8 mouse cellular contexts compared by ENCODE assay signal in genomic region chr11:106193371-106194154, GRCm38 (mm10). TPM values are rescaled to one million over a fixed set of nuclear protein-coding genes. Genes with fewer than 3 reads are reported as not detected.
DNase-seq lines count a peak whose midpoint lies in the region; ATAC-seq and TF ChIP-seq lines count a peak whose summit lies in the region.

No protein-coding gene starts in this region.

- H3K27ac ChIP-seq in bone marrow macrophage, adult 2 months (ENCODE audit: insufficient read depth, low read depth, low read length) = peak overlapping the region; percentile 78
- peak overlapping the region; percentile 66 for H3K27ac ChIP-seq in embryonic fibroblast, embryonic 13.5 days (ENCODE audit: insufficient read depth, low read length)
- peak overlapping the region; percentile 88 for H3K27ac ChIP-seq in heart, embryonic 10.5 days
- peak overlapping the region; percentile 91 for H3K27ac ChIP-seq in kidney, embryonic 15.5 days

- ATAC-seq in kidney, embryonic 15.5 days (replicated peaks; ENCODE audit: low FRiP score) = peak; percentile 97
- peak; percentile 94 for ATAC-seq in monocyte, adult 5-6 weeks (replicated peaks; ENCODE audit: insufficient number of reproducible peaks, low FRiP score, low TSS enrichment, poor library complexity, severe bottlenecking)

- under 1% methylated on average over 41 of the region's 44 CpGs for WGBS in heart, embryonic 10.5 days
- WGBS in kidney, embryonic 15.5 days = under 1% methylated on average over 42 of the region's 44 CpGs

- TF ChIP-seq CTCF in bone marrow macrophage, adult 2 months (IDR thresholded peaks at IDR 0.05; ENCODE audit: low read depth, low read length) = no peak
- no peak for TF ChIP-seq CTCF in embryonic fibroblast, embryonic 13.5 days (IDR thresholded peaks at IDR 0.05; ENCODE audit: borderline replicate concordance, insufficient read depth, low read length)

- H3K9me3 ChIP-seq in heart, embryonic 10.5 days = no peaks in the 10 kb centered on the region
- H3K9me3 ChIP-seq in kidney, embryonic 15.5 days (replicated peaks) = no peaks in the 10 kb centered on the region

- H3K4me3 ChIP-seq in bone marrow macrophage, adult 2 months (ENCODE audit: insufficient read depth, low read length) = peak overlapping the region; percentile 65
- peak overlapping the region; percentile 83 for H3K4me3 ChIP-seq in embryonic fibroblast, embryonic 13.5 days (ENCODE audit: insufficient read depth, low read length)
- H3K4me3 ChIP-seq in heart, embryonic 10.5 days = peak overlapping the region; percentile 82
- peak overlapping the region; percentile 57 for H3K4me3 ChIP-seq in kidney, embryonic 15.5 days (replicated peaks)

- peak; percentile 99 for DNase-seq in A20 (ENCODE audit: low read depth, low spot score)
- DNase-seq in heart, embryonic 10.5 days (ENCODE audit: low spot score) = peak; percentile 99
- DNase-seq in liver = peak; percentile 99
- peak; percentile 98 to 99 for DNase-seq in spleen, postnatal 4 days (ENCODE audit: low spot score in 2 of 2)

- TF ChIP-seq POLR2A in bone marrow macrophage, adult 2 months (IDR thresholded peaks at IDR 0.05; ENCODE audit: borderline replicate concordance, low read depth, low read length) = no peak
- TF ChIP-seq POLR2A in embryonic fibroblast, embryonic 13.5 days (IDR thresholded peaks at IDR 0.05; ENCODE audit: low read depth, low read length) = peak; percentile 90

- peaks cover 22% of the 10 kb centered on the region for H3K36me3 ChIP-seq in heart, embryonic 10.5 days
- peaks cover 24% of the 10 kb centered on the region for H3K36me3 ChIP-seq in kidney, embryonic 15.5 days

- peaks cover 13% of the 10 kb centered on the region; the same call in 1 of the 2 replicates for H3K4me1 ChIP-seq in bone marrow macrophage, adult 2 months (ENCODE audit: control insufficient read depth, insufficient read depth, low read length)
- H3K4me1 ChIP-seq in embryonic fibroblast, embryonic 13.5 days (ENCODE audit: control insufficient read depth, insufficient read depth, low read length) = peaks cover 14% of the 10 kb centered on the region
- H3K4me1 ChIP-seq in heart, embryonic 10.5 days = peaks cover 10% of the 10 kb centered on the region
- peaks cover 14% of the 10 kb centered on the region for H3K4me1 ChIP-seq in kidney, embryonic 15.5 days

- H3K9ac ChIP-seq in kidney, embryonic 15.5 days = peak overlapping the region; percentile 57

- H3K4me2 ChIP-seq in kidney, embryonic 15.5 days = peak overlapping the region; percentile 75

- no peaks in the 10 kb centered on the region for H3K27me3 ChIP-seq in heart, embryonic 10.5 days (ENCODE audit: insufficient read depth, poor library complexity, severe bottlenecking)
- H3K27me3 ChIP-seq in kidney, embryonic 15.5 days = no peaks in the 10 kb centered on the region

RNA-seq across cellular contexts. Expression of gene Strada, which starts 8.4 kb away (rescaled TPM):
- 23.8 and 25.4 TPM in 2 replicates for polyA plus RNA-seq in bone marrow macrophage, adult 2 months (2012; ENCODE audit: insufficient read depth, insufficient read length, missing spikeins)
- 22.4 and 24.0 TPM in 2 replicates for polyA plus RNA-seq in embryonic fibroblast, embryonic 13.5 days (2011; ENCODE audit: insufficient read length, low read depth, missing spikeins)
- 26.4 and 27.4 TPM in 2 replicates for polyA plus RNA-seq in heart, embryonic 10.5 days (2016; fragmentation: Nextera tagmentation; extraction: Ambion mirVana)
- polyA plus RNA-seq in kidney, embryonic 15.5 days (2015; fragmentation: Nextera tagmentation; extraction: Ambion mirVana) = 28.6 and 31.5 TPM in 2 replicates
- total RNA-seq in monocyte, adult 5-6 weeks (2017) = 20.0 to 33.6 TPM (median 21.1 TPM) in 3 replicates

RNA-seq across cellular contexts. Expression of gene Ccdc47, which starts 22.6 kb away (rescaled TPM):
- 97.3 and 99.5 TPM in 2 replicates for polyA plus RNA-seq in bone marrow macrophage, adult 2 months (2012; ENCODE audit: insufficient read depth, insufficient read length, missing spikeins)
- 101 and 110 TPM in 2 replicates for polyA plus RNA-seq in embryonic fibroblast, embryonic 13.5 days (2011; ENCODE audit: insufficient read length, low read depth, missing spikeins)
- 85.0 and 91.2 TPM in 2 replicates for polyA plus RNA-seq in heart, embryonic 10.5 days (2016; fragmentation: Nextera tagmentation; extraction: Ambion mirVana)
- polyA plus RNA-seq in kidney, embryonic 15.5 days (2015; fragmentation: Nextera tagmentation; extraction: Ambion mirVana) = 85.4 and 89.5 TPM in 2 replicates
- total RNA-seq in monocyte, adult 5-6 weeks (2017) = 131 to 182 TPM (median 140 TPM) in 3 replicates

RNA-seq across cellular contexts. Expression of gene Ddx42, which starts 23.2 kb away (rescaled TPM):
- 42.8 and 46.3 TPM in 2 replicates for polyA plus RNA-seq in bone marrow macrophage, adult 2 months (2012; ENCODE audit: insufficient read depth, insufficient read length, missing spikeins)
- 55.0 and 58.3 TPM in 2 replicates for polyA plus RNA-seq in embryonic fibroblast, embryonic 13.5 days (2011; ENCODE audit: insufficient read length, low read depth, missing spikeins)
- polyA plus RNA-seq in heart, embryonic 10.5 days (2016; fragmentation: Nextera tagmentation; extraction: Ambion mirVana) = 63.7 and 70.3 TPM in 2 replicates
- 75.9 and 77.8 TPM in 2 replicates for polyA plus RNA-seq in kidney, embryonic 15.5 days (2015; fragmentation: Nextera tagmentation; extraction: Ambion mirVana)
- 90.8 to 119 TPM (median 99.4 TPM) in 3 replicates for total RNA-seq in monocyte, adult 5-6 weeks (2017)

RNA-seq across cellular contexts. Expression of gene Limd2, which starts 32.9 kb away (rescaled TPM):
- 263 and 272 TPM in 2 replicates for polyA plus RNA-seq in bone marrow macrophage, adult 2 months (2012; ENCODE audit: insufficient read depth, insufficient read length, missing spikeins)
- polyA plus RNA-seq in embryonic fibroblast, embryonic 13.5 days (2011; ENCODE audit: insufficient read length, low read depth, missing spikeins) = 67.2 and 70.6 TPM in 2 replicates
- polyA plus RNA-seq in heart, embryonic 10.5 days (2016; fragmentation: Nextera tagmentation; extraction: Ambion mirVana) = 172 and 261 TPM in 2 replicates
- polyA plus RNA-seq in kidney, embryonic 15.5 days (2015; fragmentation: Nextera tagmentation; extraction: Ambion mirVana) = 201 and 217 TPM in 2 replicates
- total RNA-seq in monocyte, adult 5-6 weeks (2017) = 91.7 to 118 TPM (median 94.0 TPM) in 3 replicates

RNA-seq across cellular contexts. Expression of gene Gm10840, which starts 32.9 kb away (rescaled TPM):
- not detected in 2 replicates for polyA plus RNA-seq in bone marrow macrophage, adult 2 months (2012; ENCODE audit: insufficient read depth, insufficient read length, missing spikeins)
- polyA plus RNA-seq in embryonic fibroblast, embryonic 13.5 days (2011; ENCODE audit: insufficient read length, low read depth, missing spikeins) = not detected in 2 replicates
- polyA plus RNA-seq in heart, embryonic 10.5 days (2016; fragmentation: Nextera tagmentation; extraction: Ambion mirVana) = not detected in 2 replicates
- not detected in 2 replicates for polyA plus RNA-seq in kidney, embryonic 15.5 days (2015; fragmentation: Nextera tagmentation; extraction: Ambion mirVana)
- not detected in 3 replicates for total RNA-seq in monocyte, adult 5-6 weeks (2017)

Comparison
In these comparisons a context has a peak if more than half of its experiments do, and no peak if none do; other contexts are left out.
1. Peak in every context shown above with its lines: DNase-seq, ATAC-seq, H3K4me3 ChIP-seq and H3K27ac ChIP-seq.